Mouse (Mus musculus): Measurements from ENCODE around the gene Scyl3.

GRCm38 (mm10) chr1:163889629-163890028, 39.3 kb upstream of the Scyl3 start:
- TF ChIP-seq CTCF (IDR thresholded peaks at IDR 0.05) (no peak), EP300 (IDR thresholded peaks at IDR 0.05) (no peak)
